Mouse (Mus musculus) myocyte (in vitro differentiated cells): Measurements from ENCODE around the gene Mettl9.

Source experiments
- E2F4 ChIP-seq: IDR thresholded peaks from one replicate; pipeline ENCODE4 v1.6.1; 2011; ENCODE audit warnings: mild to moderate bottlenecking, control low read depth, moderate library complexity; ENCODE audit not compliant: insufficient read depth
- MAX ChIP-seq: IDR thresholded peaks from one replicate; pipeline ENCODE4 v1.6.1; 2011; ENCODE audit warnings: low read depth, mild to moderate bottlenecking, control low read depth
- MYOD1 ChIP-seq, 3 experiments: IDR thresholded peaks; one replicate each; pipeline ENCODE4 v1.6.1; 2011; ENCODE audit warnings: control low read depth in 2 of 3, low read depth in 2 of 3, mild to moderate bottlenecking in 2 of 3, moderate library complexity in 1 of 3; ENCODE audit not compliant: insufficient read length in 2 of 3, control insufficient read depth in 1 of 3
- MYOG ChIP-seq, 3 experiments: IDR thresholded peaks; one replicate each; pipeline ENCODE4 v1.6.1; 2011; ENCODE audit warnings: control low read depth in 2 of 3, low read depth in 2 of 3, mild to moderate bottlenecking in 2 of 3; ENCODE audit not compliant: insufficient read length in 2 of 3, control insufficient read depth in 1 of 3, insufficient read depth in 1 of 3
- POLR2A ChIP-seq: IDR thresholded peaks from one replicate; pipeline ENCODE4 v1.6.1; 2011; ENCODE audit warnings: low read depth, mild to moderate bottlenecking, control low read depth, moderate library complexity; ENCODE audit not compliant: insufficient read length
- POLR2AphosphoS2 ChIP-seq: IDR thresholded peaks from one replicate; pipeline ENCODE4 v1.6.1; 2011; ENCODE audit warnings: low read depth, control low read depth; ENCODE audit not compliant: insufficient read length
- USF1 ChIP-seq: IDR thresholded peaks from one replicate; pipeline ENCODE4 v1.6.1; 2011; ENCODE audit warnings: low read depth, mild to moderate bottlenecking, control low read depth, moderate library complexity

GRCm38 (mm10) chr7:121071276-121071675, 37.0 kb downstream of the Mettl9 start:
- TF ChIP-seq POLR2AphosphoS2 (no peak), MYOD1 (IDR thresholded peaks at IDR 0.05; ENCODE audit: control insufficient read depth in 1 of 3, insufficient read length in 2 of 3, low read depth in 2 of 3) (no peak), USF1 (no peak), E2F4 (no peak), POLR2A (no peak), MYOG (IDR thresholded peaks at IDR 0.05; ENCODE audit: control insufficient read depth in 1 of 3, insufficient read depth in 1 of 3, insufficient read length in 2 of 3, low read depth in 2 of 3) (no peak), MAX (no peak)
